Mouse (Mus musculus) gastrocnemius, postnatal 36 days (tissue): ENCODE data around the gene Bsph2. TPM values are rescaled to one million over a fixed set of nuclear protein-coding genes. Genes with fewer than 3 reads are reported as not detected.

Experiments
- DNase-seq, 2 experiments: peaks; one replicate each; pipeline ENCODE4 v3.0.0; 2022
- intact Hi-C: fragments of 180-260 bp; cut with DNase I; formaldehyde crosslinking; loops from one replicate; pipeline ENCODE4 v1.15.1; 2025
- long read RNA-seq, 2 experiments: library from polyadenylated mRNA; stranded (forward); transcript quantifications; one replicate each; pipeline ENCODE4 v2.0.0; 2021
- total RNA-seq, 2 experiments: library from RNA; stranded (reverse); gene quantifications; 2 replicates each; pipeline ENCODE4 v1.2.3; 2021

The Bsph2 gene
- not detected for total RNA-seq
- long read RNA-seq, experiment 1: 0 reads
- long read RNA-seq, experiment 2: 0 reads

- intact Hi-C loops: no loop called here
- no peak for DNase-seq
Observed at GRCm38 (mm10) chr7:13570967-13571366, at the start of gene Bsph2. Bsph2 (minus strand) TSS chr7:13571067.

GRCm38 (mm10) chr7:13511539-13511938 lies 59.3 kb downstream of the Bsph2 start:
- DNase-seq: no peak
- intact Hi-C loops: loop anchor here (5.0 kb wide), 1 partner anchor 224 kb away; no protein-coding TSS in a partner anchor

Other genes starting within 250 kb of the Bsph2 start
- gene Pla2g4c, start 246.4 kb downstream of the Bsph2 start, total RNA-seq: under 1 TPM; 0.08 to 0.12 TPM
- not detected for gene Cabp5, start 172.9 kb downstream of the Bsph2 start, total RNA-seq
- gene Bsph1, start 120.2 kb downstream of the Bsph2 start, total RNA-seq: not detected
- gene Sult2a5, start 52.9 kb upstream of the Bsph2 start, total RNA-seq: not detected
- gene Sult2a2, start 162.4 kb upstream of the Bsph2 start, total RNA-seq: not detected